Mouse (Mus musculus): ENCODE data around the gene Anp32a. TPM values are rescaled to one million over a fixed set of nuclear protein-coding genes. Genes with fewer than 3 reads are reported as not detected.
A peak's percentile ranks its signal among the peaks of the same experiment; 100 is the strongest.

Anp32a gene
- total RNA-seq, 2 experiments from 2014 or later, result 224 to 231 TPM

GRCm38 (mm10) chr9:62345633-62346387, 4.7 kb downstream of the Anp32a start:
- DNase-seq (ENCODE audit: low spot score in 2 of 2), result no peak

- no peak for DNase-seq (ENCODE audit: low spot score in 2 of 2)
Observed at GRCm38 (mm10) chr9:62346388-62346679, 5.2 kb downstream of the Anp32a start.

GRCm38 (mm10) chr9:62347201-62347600, 6.1 kb downstream of the Anp32a start:
- peak in 1 of 2 experiments; percentile 6 for DNase-seq (ENCODE audit: low spot score in 2 of 2)

- peak in 1 of 2 experiments; percentile 9 for DNase-seq (ENCODE audit: low spot score in 2 of 2)
Observed at GRCm38 (mm10) chr9:62348050-62348449, 7.0 kb downstream of the Anp32a start.

- no peak for DNase-seq (ENCODE audit: low spot score in 2 of 2)
Observed at GRCm38 (mm10) chr9:62348467-62348985, 7.4 kb downstream of the Anp32a start.

GRCm38 (mm10) chr9:62349250-62349649, 8.2 kb downstream of the Anp32a start:
- DNase-seq (ENCODE audit: low spot score in 2 of 2), result peak in 1 of 2 experiments; percentile 20

- DNase-seq (ENCODE audit: low spot score in 2 of 2), result no peak
Observed at GRCm38 (mm10) chr9:62350721-62351120, 9.6 kb downstream of the Anp32a start.

- DNase-seq (ENCODE audit: low spot score in 2 of 2), result no peak
Observed at GRCm38 (mm10) chr9:62351200-62351599, 10.1 kb downstream of the Anp32a start.

GRCm38 (mm10) chr9:62353784-62354183, 12.7 kb downstream of the Anp32a start:
- no peak for DNase-seq (ENCODE audit: low spot score in 2 of 2)

- no peak for DNase-seq (ENCODE audit: low spot score in 2 of 2)
Observed at GRCm38 (mm10) chr9:62354838-62355719, 14.0 kb downstream of the Anp32a start.

GRCm38 (mm10) chr9:62355763-62356162, 14.7 kb downstream of the Anp32a start:
- DNase-seq (ENCODE audit: low spot score in 2 of 2), result no peak

GRCm38 (mm10) chr9:62357593-62357992, 16.5 kb downstream of the Anp32a start:
- DNase-seq (ENCODE audit: low spot score in 2 of 2), result no peak

GRCm38 (mm10) chr9:62358851-62359250, 17.8 kb downstream of the Anp32a start:
- no peak for DNase-seq (ENCODE audit: low spot score in 2 of 2)

GRCm38 (mm10) chr9:62360889-62361288, 19.8 kb downstream of the Anp32a start:
- no peak for DNase-seq (ENCODE audit: low spot score in 2 of 2)

GRCm38 (mm10) chr9:62362835-62363385, 21.8 kb downstream of the Anp32a start:
- no peak for DNase-seq (ENCODE audit: low spot score in 2 of 2)

GRCm38 (mm10) chr9:62363619-62364018, 22.5 kb downstream of the Anp32a start:
- peak; percentile 85 to 88 for DNase-seq (ENCODE audit: low spot score in 2 of 2)

- no peak for DNase-seq (ENCODE audit: low spot score in 2 of 2)
Observed at GRCm38 (mm10) chr9:62364216-62364615, 23.1 kb downstream of the Anp32a start.

GRCm38 (mm10) chr9:62364831-62365230, 23.7 kb downstream of the Anp32a start:
- DNase-seq (ENCODE audit: low spot score in 2 of 2), result no peak

- DNase-seq (ENCODE audit: low spot score in 2 of 2), result no peak
Observed at GRCm38 (mm10) chr9:62365326-62366080, 24.4 kb downstream of the Anp32a start.

GRCm38 (mm10) chr9:62366478-62367458, 25.7 kb downstream of the Anp32a start:
- DNase-seq (ENCODE audit: low spot score in 2 of 2), result no peak
